Mouse (Mus musculus) heart, postnatal 0 days (tissue): ENCODE measurements at regions not wholly inside any gene's neighbourhood (a gene's known extent, or its start where the extent isn't known, plus 50 kb on each side); places are given as distances from the start of the nearest gene placed in this dataset.

Experiments
- CTCF ChIP-seq: IDR thresholded peaks from 2 replicates; pipeline ENCODE4 v1.5.1; 2016; ENCODE audit warnings: antibody characterized with exemption, control low read depth, low read depth
- EP300 ChIP-seq: IDR thresholded peaks from 2 replicates; pipeline ENCODE4 v1.6.1; 2016; ENCODE audit warnings: antibody characterized with exemption, low read depth

- TF ChIP-seq EP300 (no peak), CTCF (no peak)
These were observed 575.8 kb downstream of the Cypt12 start for GRCm38 (mm10) chr3:18524011-18524410.
